Mouse (Mus musculus) adrenal gland, adult 8-10 months (tissue): ENCODE data around the gene Hdac4. TPM values are rescaled to one million over a fixed set of nuclear protein-coding genes. Genes with fewer than 3 reads are reported as not detected.
A peak's percentile ranks its signal among the peaks of the same experiment; 100 is the strongest.

Source experiments
- DNase-seq: peaks from one replicate; pipeline ENCODE4 v3.0.0; 2022
- total RNA-seq, 4 experiments: library from RNA; stranded (reverse); gene quantifications; 2 replicates each; pipeline ENCODE4 v1.2.4; 2022

Hdac4 gene
- total RNA-seq, 4 experiments from 2014 or later = 94.2 to 128 (median 101) TPM

GRCm38 (mm10) chr1:92059571-92059970 is 135.9 kb downstream of the Hdac4 start:
- no peak for DNase-seq

- DNase-seq = no peak
Measured at GRCm38 (mm10) chr1:92058731-92059425, 136.6 kb downstream of the Hdac4 start.

GRCm38 (mm10) chr1:92057068-92057467 is 138.4 kb downstream of the Hdac4 start:
- DNase-seq = no peak

GRCm38 (mm10) chr1:92055149-92055548 is 140.3 kb downstream of the Hdac4 start:
- no peak for DNase-seq

- no peak for DNase-seq
Measured at GRCm38 (mm10) chr1:92052190-92052589, 143.3 kb downstream of the Hdac4 start.

- DNase-seq = no peak
Measured at GRCm38 (mm10) chr1:92051489-92052062, 143.9 kb downstream of the Hdac4 start.

- no peak for DNase-seq
Measured at GRCm38 (mm10) chr1:92050992-92051391, 144.5 kb downstream of the Hdac4 start.

GRCm38 (mm10) chr1:92050566-92050965 is 144.9 kb downstream of the Hdac4 start:
- DNase-seq = no peak

- peak; percentile 40 for DNase-seq
Measured at GRCm38 (mm10) chr1:92048415-92049354, 146.8 kb downstream of the Hdac4 start.

GRCm38 (mm10) chr1:92045671-92046070 is 149.8 kb downstream of the Hdac4 start:
- no peak for DNase-seq

GRCm38 (mm10) chr1:92044868-92045267 is 150.6 kb downstream of the Hdac4 start:
- no peak for DNase-seq

GRCm38 (mm10) chr1:92043989-92044388 is 151.5 kb downstream of the Hdac4 start:
- no peak for DNase-seq

GRCm38 (mm10) chr1:92042126-92042525 is 153.4 kb downstream of the Hdac4 start:
- DNase-seq = no peak

GRCm38 (mm10) chr1:92041290-92041689 is 154.2 kb downstream of the Hdac4 start:
- DNase-seq = no peak

- no peak for DNase-seq
Measured at GRCm38 (mm10) chr1:92038714-92039113, 156.8 kb downstream of the Hdac4 start.

- DNase-seq = no peak
Measured at GRCm38 (mm10) chr1:92037039-92037438, 158.5 kb downstream of the Hdac4 start.

- DNase-seq = no peak
Measured at GRCm38 (mm10) chr1:92035770-92036169, 159.7 kb downstream of the Hdac4 start.

- no peak for DNase-seq
Measured at GRCm38 (mm10) chr1:92034247-92034646, 161.3 kb downstream of the Hdac4 start.

GRCm38 (mm10) chr1:92033463-92033862 is 162.0 kb downstream of the Hdac4 start:
- no peak for DNase-seq

- no peak for DNase-seq
Measured at GRCm38 (mm10) chr1:92030541-92030940, 165.0 kb downstream of the Hdac4 start.

GRCm38 (mm10) chr1:92028158-92028557 is 167.3 kb downstream of the Hdac4 start:
- peak; percentile 35 for DNase-seq

- DNase-seq = no peak
Measured at GRCm38 (mm10) chr1:92026351-92026750, 169.1 kb downstream of the Hdac4 start.

- no peak for DNase-seq
Measured at GRCm38 (mm10) chr1:92023906-92024305, 171.6 kb downstream of the Hdac4 start.
